In genomic region chr9:22567726-22568125, GRCm38 (mm10) we compare ENCODE assay signal across 26 mouse cellular contexts.
"Had no signal": no experiment of that assay in that cellular context is flagged by ENCODE, and none has a peak within 500 bp of the region (broad histone marks: within the 10 kb centered on the region; RNA-seq: fewer than 3 reads in every experiment).

No protein-coding gene starts in this region.

- ATAC-seq: hindbrain, embryonic 16.5 days; inflammation-experienced regulatory T-cells, adult 6 months; intestine, embryonic 15.5 days; intestine, postnatal 0 days; liver, postnatal 0 days had no signal

- H3K4me3 ChIP-seq: gastrocnemius, adult 2 months; heart, embryonic 10.5 days; heart, embryonic 12.5 days; hindbrain, embryonic 10.5 days; hindbrain, embryonic 12.5 days; intestine, embryonic 15.5 days; layer of hippocampus, adult 2 months; left cerebral cortex, adult 2 months; limb, embryonic 10.5 days; limb, embryonic 12.5 days; liver, embryonic 13.5 days; liver, embryonic 15.5 days had no signal

- H3K27ac ChIP-seq: gastrocnemius, adult 2 months; heart, embryonic 10.5 days; hindbrain, embryonic 10.5 days; hindbrain, embryonic 12.5 days; hindbrain, embryonic 14.5 days; intestine, embryonic 15.5 days; layer of hippocampus, adult 2 months; left cerebral cortex, adult 2 months; limb, embryonic 10.5 days; limb, embryonic 12.5 days; liver, embryonic 13.5 days; liver, embryonic 15.5 days had no signal

- H3K27me3 ChIP-seq: heart, embryonic 12.5 days; hindbrain, embryonic 12.5 days; intestine, embryonic 15.5 days; limb, embryonic 12.5 days; liver, embryonic 13.5 days; liver, embryonic 15.5 days had no signal

- H3K9ac ChIP-seq: heart, embryonic 12.5 days; hindbrain, embryonic 12.5 days; hindbrain, embryonic 14.5 days; intestine, embryonic 15.5 days; limb, embryonic 12.5 days; liver, embryonic 13.5 days; liver, embryonic 15.5 days; liver, postnatal 0 days had no signal

- H3K4me1 ChIP-seq: heart, embryonic 10.5 days; heart, embryonic 12.5 days; hindbrain, embryonic 10.5 days; hindbrain, embryonic 12.5 days; intestine, embryonic 15.5 days; limb, embryonic 10.5 days; limb, embryonic 12.5 days; liver, embryonic 13.5 days; liver, embryonic 15.5 days had no signal

- H3K9me3 ChIP-seq: heart, embryonic 10.5 days; heart, embryonic 12.5 days; hindbrain, embryonic 10.5 days; intestine, embryonic 15.5 days; limb, embryonic 10.5 days; liver, embryonic 13.5 days; liver, embryonic 15.5 days had no signal

- H3K4me2 ChIP-seq: heart, embryonic 12.5 days; hindbrain, embryonic 12.5 days; hindbrain, embryonic 14.5 days; intestine, embryonic 15.5 days; limb, embryonic 12.5 days; liver, embryonic 11.5 days; liver, embryonic 13.5 days; liver, embryonic 15.5 days had no signal

- H3K36me3 ChIP-seq: heart, embryonic 10.5 days; heart, embryonic 12.5 days; hindbrain, embryonic 10.5 days; hindbrain, embryonic 12.5 days; intestine, embryonic 15.5 days; limb, embryonic 10.5 days; limb, embryonic 12.5 days; liver, embryonic 13.5 days; liver, embryonic 15.5 days had no signal

- DNase-seq: gastrocnemius, adult 2 months; gastrocnemius, postnatal 10 days; gastrocnemius, postnatal 25 days; heart, adult 18-20 months; heart, postnatal 10 days; heart, postnatal 4 days; kidney, postnatal 10 days; liver; liver, embryonic 13.5 days; liver, postnatal 0 days; lung, adult 2 months had no signal
